Mouse (Mus musculus) liver, embryonic 15.5 days (tissue): ENCODE measurements around the gene Fntb. TPM values are rescaled to one million over a fixed set of nuclear protein-coding genes. Genes with fewer than 3 reads are reported as not detected.

Source experiments
- ATAC-seq: fragments of 200-750 bp; cut with Nextera tagmentation; 2 replicates; pipeline ENCODE4 v1.8.0; 2017; ENCODE audit warnings: moderate number of reproducible peaks, mild to moderate bottlenecking, moderate library complexity; ENCODE audit not compliant: insufficient read depth
- H3K27ac ChIP-seq: fragments of 300-500 bp; sonication (generic); replicated peaks from 2 replicates; pipeline ENCODE4 v1.5.1; 2015; ENCODE audit warnings: mild to moderate bottlenecking, inconsistent platforms
- H3K27me3 ChIP-seq: fragments of 300-500 bp; sonication (generic); 2 replicates; pipeline ENCODE4 v1.6.1; 2015; ENCODE audit warnings: mild to moderate bottlenecking, inconsistent platforms
- H3K36me3 ChIP-seq: fragments of 300-500 bp; sonication (generic); replicated peaks from 2 replicates; pipeline ENCODE4 v1.6.1; 2015; ENCODE audit warnings: moderate library complexity, mild to moderate bottlenecking, inconsistent platforms
- H3K4me1 ChIP-seq: fragments of 300-500 bp; sonication (generic); replicated peaks from 2 replicates; pipeline ENCODE4 v1.6.1; 2015; ENCODE audit warnings: inconsistent platforms
- H3K4me2 ChIP-seq: fragments of 300-500 bp; sonication (generic); 2 replicates; pipeline ENCODE4 v1.6.1; 2015; ENCODE audit warnings: moderate library complexity, mild to moderate bottlenecking, inconsistent platforms
- H3K4me3 ChIP-seq: fragments of 300-500 bp; sonication (generic); replicated peaks from 2 replicates; pipeline ENCODE4 v1.5.1; 2015; ENCODE audit warnings: mild to moderate bottlenecking, inconsistent platforms
- H3K9ac ChIP-seq: fragments of 300-500 bp; sonication (generic); 2 replicates; pipeline ENCODE4 v1.6.1; 2015; ENCODE audit warnings: moderate library complexity, mild to moderate bottlenecking, inconsistent platforms
- H3K9me3 ChIP-seq: fragments of 300-500 bp; sonication (generic); replicated peaks from 2 replicates; pipeline ENCODE4 v1.6.1; 2016; ENCODE audit warnings: inconsistent platforms
- WGBS: fragments of 180-500 bp; shearing (Covaris S2); methylation state at CpG from one replicate; pipeline ENCODE4 v1.1.7; 2015; ENCODE audit warnings: mixed read lengths; ENCODE audit not compliant: insufficient replicate concordance; 5-methylcytosine and 5-hydroxymethylcytosine counted together
- polyA plus RNA-seq: library from polyadenylated mRNA; unstranded; fragments of >200 nt; fragmentation: Nextera tagmentation; extraction: Ambion mirVana; gene quantifications from 2 replicates; pipeline ENCODE4 v1.2.1, GENCODE M21; 2015

The Fntb gene
- polyA plus RNA-seq, 1 experiment from 2014 or later, result 25.2 TPM

DNA sequence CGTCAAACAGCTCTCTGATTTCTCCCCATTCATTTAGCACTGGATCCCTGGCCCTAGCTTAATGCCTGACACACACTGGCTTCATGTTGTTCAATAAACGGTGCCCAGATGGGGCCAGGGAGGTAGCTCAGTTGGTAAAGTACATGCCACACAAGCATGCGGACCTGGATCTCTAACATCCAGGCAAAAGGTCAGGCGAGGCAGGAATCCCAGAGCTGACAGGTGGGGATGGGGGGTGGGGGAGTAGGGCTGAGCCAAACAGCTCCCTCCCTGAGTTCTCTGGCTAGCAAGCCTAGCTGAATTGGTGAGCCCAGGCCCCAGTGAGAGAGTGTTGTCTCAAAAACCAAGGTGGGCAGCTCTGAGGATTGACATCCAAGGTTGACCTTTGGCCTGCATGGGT, 51.8 kb downstream of the Fntb start:
- Histone ChIP-seq H3K4me3 (no peak overlapping the region), H3K4me1 (peaks cover 6% of the 10 kb centered on the region; the same call in 1 of the 2 replicates), H3K27me3 (peaks cover 60% of the 10 kb centered on the region), H3K36me3 (no peaks in the 10 kb centered on the region), H3K9ac (no peak overlapping the region), H3K27ac (no peak overlapping the region), H3K4me2 (no peak overlapping the region), H3K9me3 (no peaks in the 10 kb centered on the region)
- 47% methylated on average over 4 of the region's 4 CpGs for WGBS
- no peak for ATAC-seq

DNA sequence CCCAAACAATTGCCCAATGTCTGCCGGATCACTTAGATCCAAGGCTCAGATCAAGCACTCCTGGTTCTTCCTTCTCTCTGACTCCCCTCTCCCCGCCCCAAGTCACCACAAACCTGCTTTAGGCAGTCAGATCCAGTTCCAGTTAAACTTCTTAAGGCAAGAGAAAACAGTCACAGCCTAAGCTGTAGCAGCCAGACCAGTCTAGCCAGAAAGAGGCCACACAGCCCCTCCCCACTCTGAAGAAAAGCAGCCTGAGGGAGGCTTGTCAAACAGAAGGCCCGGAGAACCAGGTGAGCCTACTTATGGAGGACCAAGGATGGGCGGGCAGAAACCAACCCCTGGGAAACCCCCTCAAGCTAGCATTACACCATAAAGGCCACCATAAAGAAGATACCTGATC, 52.7 kb downstream of the Fntb start:
- H3K36me3 ChIP-seq, result no peaks in the 10 kb centered on the region
- H3K27me3 ChIP-seq, result peaks cover 70% of the 10 kb centered on the region
- peaks cover 9% of the 10 kb centered on the region; the same call in 1 of the 2 replicates for H3K4me1 ChIP-seq
- WGBS, result 50% methylated on average over 4 of the region's 4 CpGs
- H3K4me2 ChIP-seq, result no peak overlapping the region
- H3K9ac ChIP-seq, result no peak overlapping the region
- H3K4me3 ChIP-seq, result no peak overlapping the region
- ATAC-seq, result no peak
- no peaks in the 10 kb centered on the region for H3K9me3 ChIP-seq
- H3K27ac ChIP-seq, result no peak overlapping the region

DNA sequence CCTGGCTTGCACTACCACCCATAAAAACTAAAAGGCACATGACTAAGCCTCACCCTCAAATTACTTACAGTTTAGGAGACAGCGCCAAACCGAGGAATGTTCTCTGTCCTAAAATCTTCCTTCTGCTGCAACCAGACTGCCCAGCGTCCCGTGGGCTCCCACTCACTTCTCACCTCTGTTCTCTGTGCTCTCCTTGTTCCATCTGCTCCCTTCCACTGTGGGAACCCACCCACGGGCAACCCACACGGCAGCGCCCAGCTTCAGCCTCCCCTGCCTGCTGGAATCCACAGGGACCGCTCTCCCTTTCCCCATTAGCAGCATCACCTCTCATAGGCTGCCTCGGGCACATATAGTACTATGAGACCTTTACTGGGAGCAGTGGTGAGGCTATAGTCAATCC, 53.5 kb downstream of the Fntb start:
- no peaks in the 10 kb centered on the region for H3K9me3 ChIP-seq
- H3K27ac ChIP-seq, result no peak overlapping the region
- no peak overlapping the region for H3K4me3 ChIP-seq
- 73% methylated on average over 9 of the region's 9 CpGs for WGBS
- no peaks in the 10 kb centered on the region for H3K36me3 ChIP-seq
- no peak for ATAC-seq
- no peak overlapping the region for H3K9ac ChIP-seq
- H3K27me3 ChIP-seq, result peaks cover 78% of the 10 kb centered on the region
- peaks cover 9% of the 10 kb centered on the region; the same call in 1 of the 2 replicates for H3K4me1 ChIP-seq
- H3K4me2 ChIP-seq, result no peak overlapping the region

DNA sequence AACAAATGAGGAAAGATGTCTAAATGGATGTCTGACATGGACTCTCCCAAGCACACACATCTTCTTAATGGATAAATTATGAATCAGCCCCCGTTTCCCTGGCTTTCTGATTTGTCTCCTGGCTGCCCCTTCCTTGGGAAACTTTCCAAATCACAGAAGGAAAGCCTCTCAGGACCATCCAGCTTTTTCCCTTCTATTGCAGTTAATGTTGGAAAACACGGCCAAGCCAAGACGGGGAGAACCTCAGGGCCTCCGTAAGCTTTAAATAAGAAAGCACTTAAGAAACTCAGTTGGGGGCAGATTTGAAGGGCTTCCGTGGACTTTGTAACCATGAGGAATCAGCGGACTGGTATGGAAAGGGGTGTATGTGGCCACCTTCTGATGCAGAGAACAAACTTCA, 54.4 kb downstream of the Fntb start:
- 68% methylated on average over 6 of the region's 6 CpGs for WGBS
- H3K9me3 ChIP-seq, result no peaks in the 10 kb centered on the region
- no peaks in the 10 kb centered on the region for H3K36me3 ChIP-seq
- peaks cover 9% of the 10 kb centered on the region; the same call in 1 of the 2 replicates for H3K4me1 ChIP-seq
- H3K4me2 ChIP-seq, result no peak overlapping the region
- no peak for ATAC-seq
- H3K27ac ChIP-seq, result no peak overlapping the region
- H3K27me3 ChIP-seq, result peaks cover 83% of the 10 kb centered on the region
- no peak overlapping the region for H3K9ac ChIP-seq
- no peak overlapping the region for H3K4me3 ChIP-seq

DNA sequence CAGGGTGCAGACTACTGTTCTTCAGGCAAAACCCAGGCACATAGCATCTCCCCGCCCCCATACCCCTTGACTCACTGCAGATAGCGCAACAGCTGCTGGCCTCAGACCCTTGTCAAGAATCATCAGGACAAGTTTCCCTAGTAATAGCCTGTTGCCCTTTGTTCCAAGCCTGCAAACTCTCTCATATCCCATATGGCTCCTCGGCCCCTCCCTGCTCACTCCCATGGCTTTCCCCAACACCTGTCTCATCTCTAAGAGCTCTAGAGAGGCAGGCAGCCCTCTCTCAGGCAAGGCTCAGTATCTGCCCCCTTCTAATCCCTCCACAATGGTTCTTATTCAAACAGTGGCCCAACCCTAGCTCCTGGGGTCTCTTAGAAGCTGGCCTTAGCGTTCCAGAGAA, 55.2 kb downstream of the Fntb start:
- Histone ChIP-seq H3K27me3 (peaks cover 87% of the 10 kb centered on the region), H3K9me3 (no peaks in the 10 kb centered on the region), H3K27ac (no peak overlapping the region), H3K4me1 (peaks cover 9% of the 10 kb centered on the region; the same call in 1 of the 2 replicates), H3K9ac (no peak overlapping the region), H3K4me2 (no peak overlapping the region), H3K36me3 (no peaks in the 10 kb centered on the region), H3K4me3 (no peak overlapping the region)
- WGBS, result 45% methylated on average over 4 of the region's 4 CpGs
- no peak for ATAC-seq

DNA sequence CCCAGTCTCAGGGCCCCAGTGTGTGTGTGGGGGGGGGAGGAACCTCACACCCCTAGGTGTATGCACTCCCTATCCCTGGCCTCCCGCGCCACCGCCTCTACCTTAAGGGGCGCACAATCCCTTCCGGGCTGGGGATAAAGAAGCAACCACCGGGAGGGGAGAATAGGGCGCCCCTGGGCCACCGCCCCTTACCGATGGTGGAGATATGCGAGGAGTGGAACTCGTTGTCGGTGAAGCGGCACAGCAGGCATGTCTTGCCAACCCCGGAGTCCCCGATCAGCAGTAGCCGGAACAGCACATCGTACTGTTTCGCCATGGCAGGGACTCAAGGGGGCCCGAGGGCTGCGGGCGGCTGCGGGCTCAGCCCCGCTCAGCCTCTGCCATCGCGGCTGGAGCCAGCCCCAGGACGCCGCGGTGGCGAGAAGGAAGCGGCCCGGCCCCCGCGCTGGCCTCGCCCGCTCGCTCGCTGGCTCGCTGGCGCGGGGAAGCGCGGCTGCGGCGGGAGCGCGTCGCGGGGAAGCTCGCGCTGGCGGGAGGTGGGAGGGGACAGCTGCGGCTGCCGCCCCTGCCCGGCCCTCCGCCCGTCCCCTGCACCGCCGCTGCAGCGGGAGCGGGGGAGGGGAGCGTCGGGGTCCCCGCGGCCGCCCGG, 56.7 kb downstream of the Fntb start:
- Histone ChIP-seq H3K4me1 (peaks cover 9% of the 10 kb centered on the region; the same call in 1 of the 2 replicates), H3K4me2 (peak overlapping the region; percentile 75), H3K27ac (no peak overlapping the region), H3K9ac (0 out of 2 replicates have a peak overlapping the region, but pooled peaks have one; percentile 18), H3K36me3 (no peaks in the 10 kb centered on the region), H3K4me3 (peak overlapping the region; percentile 54), H3K27me3 (peaks cover 95% of the 10 kb centered on the region), H3K9me3 (no peaks in the 10 kb centered on the region)
- ATAC-seq, result no peak
- WGBS, result 2% methylated on average over 63 of the region's 66 CpGs

DNA sequence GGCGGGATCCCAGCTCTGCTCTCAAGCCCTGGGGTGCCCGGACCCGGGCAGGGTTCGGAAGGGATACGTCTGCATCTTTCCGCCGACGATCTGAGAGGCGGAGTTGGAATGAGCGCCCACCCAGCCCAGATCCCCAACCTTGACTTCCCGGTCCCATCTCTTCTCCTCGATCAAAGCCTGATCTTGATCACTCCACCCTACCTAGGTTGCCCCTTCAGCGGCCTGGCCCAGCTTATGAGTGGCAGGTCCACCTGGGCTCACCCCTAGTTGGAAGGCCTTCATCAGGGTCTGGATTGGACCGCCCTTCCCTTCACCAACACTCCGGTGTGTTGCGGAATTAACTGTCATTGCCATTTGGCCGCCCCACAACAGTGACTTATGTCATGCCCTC, 57.3 kb downstream of the Fntb start, which contains the start of gene Rab15:
TSS of gene Rab15 (minus strand) at position 258 of the 391 bp plus-strand sequence.
- H3K9me3 ChIP-seq, result no peaks in the 10 kb centered on the region
- H3K36me3 ChIP-seq, result no peaks in the 10 kb centered on the region
- peak within 1 kb of the TSS; percentile 54 for H3K4me3 ChIP-seq
- WGBS, result 6% methylated on average over 17 of the region's 17 CpGs
- H3K9ac ChIP-seq, result 0 out of 2 replicates have a peak within 1 kb of the TSS, but pooled peaks have one; percentile 18
- H3K4me1 ChIP-seq, result peaks cover 9% of the 10 kb centered on the region; the same call in 1 of the 2 replicates
- H3K27me3 ChIP-seq, result peaks cover 94% of the 10 kb centered on the region
- no peak within 1 kb of the TSS for H3K27ac ChIP-seq
- H3K4me2 ChIP-seq, result peak within 1 kb of the TSS; percentile 75
- ATAC-seq, result no peak

DNA sequence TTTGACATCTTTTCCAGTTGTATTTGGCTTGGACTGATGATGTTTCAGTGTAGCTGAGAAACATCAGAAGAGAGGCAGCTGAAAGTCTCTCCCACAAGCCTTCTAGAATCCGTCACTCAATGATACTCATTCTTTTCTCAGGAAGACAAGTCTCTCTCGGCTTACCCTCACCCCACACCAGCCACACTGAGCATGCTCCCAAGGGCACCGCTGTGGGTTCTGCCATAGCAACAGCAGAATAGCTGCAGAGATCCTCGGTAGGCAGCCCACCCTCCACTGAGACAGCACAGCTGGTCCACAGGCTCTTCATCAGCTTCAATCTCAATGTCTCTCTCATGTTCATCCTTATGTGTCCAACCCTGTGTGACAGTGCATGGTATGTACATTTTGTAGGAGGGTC, 59.9 kb downstream of the Fntb start:
- no peak overlapping the region for H3K4me2 ChIP-seq
- H3K27ac ChIP-seq, result no peak overlapping the region
- H3K9ac ChIP-seq, result no peak overlapping the region
- peaks cover 70% of the 10 kb centered on the region for H3K27me3 ChIP-seq
- no peaks in the 10 kb centered on the region for H3K9me3 ChIP-seq
- H3K4me3 ChIP-seq, result no peak overlapping the region
- ATAC-seq, result no peak
- WGBS, result 68% methylated on average over 4 of the region's 4 CpGs
- H3K4me1 ChIP-seq, result peaks cover 9% of the 10 kb centered on the region; the same call in 1 of the 2 replicates
- no peaks in the 10 kb centered on the region for H3K36me3 ChIP-seq

DNA sequence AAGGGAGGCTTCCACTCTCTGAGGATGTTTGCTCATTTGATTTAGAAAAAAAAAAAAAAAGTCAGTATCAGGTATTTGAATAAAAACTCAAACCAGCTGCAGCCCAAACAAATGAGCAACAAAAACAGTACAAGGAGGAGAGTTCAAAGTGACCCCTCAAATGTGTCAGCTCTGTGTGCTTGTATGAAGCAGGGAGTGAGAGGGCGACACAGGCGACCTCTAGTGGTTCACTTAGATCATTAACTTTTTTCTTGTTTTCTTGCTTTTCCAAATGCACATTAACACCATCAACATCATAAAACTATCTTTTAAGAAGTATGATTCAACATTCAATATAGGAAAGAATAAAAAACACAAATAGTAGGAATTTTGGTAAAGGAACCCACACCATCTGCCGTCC, 67.3 kb downstream of the Fntb start:
- Histone ChIP-seq H3K9ac (no peak overlapping the region), H3K4me2 (no peak overlapping the region), H3K27me3 (peaks cover 12% of the 10 kb centered on the region), H3K27ac (no peak overlapping the region), H3K4me1 (peaks cover 3% of the 10 kb centered on the region; the same call in 1 of the 2 replicates), H3K36me3 (no peaks in the 10 kb centered on the region), H3K4me3 (no peak overlapping the region), H3K9me3 (no peaks in the 10 kb centered on the region)
- ATAC-seq, result no peak
- WGBS, result 4% methylated on average over 3 of the region's 3 CpGs

DNA sequence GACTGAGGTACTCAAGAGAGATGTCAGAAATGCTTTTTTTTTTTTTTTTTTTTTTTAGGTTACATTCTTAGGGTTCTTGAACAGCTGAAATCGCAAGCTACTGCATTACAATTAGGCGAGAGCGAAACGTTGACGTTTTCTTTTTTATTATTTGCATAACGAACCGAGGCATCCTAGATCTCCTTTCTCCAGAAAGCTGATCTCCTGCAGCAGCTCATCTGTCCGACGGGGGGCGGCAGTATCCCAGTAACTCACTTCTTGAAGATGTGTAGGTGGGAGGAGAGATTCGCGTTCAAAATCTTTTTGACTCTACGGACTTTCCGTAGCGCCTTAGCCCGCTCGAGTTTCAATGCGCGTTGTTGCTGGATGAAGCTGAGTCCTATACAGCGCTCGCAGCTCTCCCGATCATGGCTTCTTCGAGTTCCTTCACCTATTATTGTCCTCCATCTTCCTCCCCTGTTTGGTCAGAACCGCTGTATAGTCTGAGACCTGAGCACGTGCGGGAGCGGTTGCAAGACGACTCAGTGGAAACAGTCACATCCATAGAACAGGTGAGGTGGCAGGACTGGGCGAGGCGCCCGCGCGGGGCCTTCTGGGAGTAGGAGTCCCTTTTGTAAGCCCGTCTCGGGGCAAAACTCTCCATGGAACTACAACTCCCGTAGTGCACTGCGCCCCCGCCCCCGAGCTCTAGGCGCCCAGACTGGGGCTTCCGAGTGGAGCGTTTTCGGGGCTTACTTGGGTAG, 71.9 kb downstream of the Fntb start:
- peaks cover 18% of the 10 kb centered on the region for H3K4me1 ChIP-seq
- peak overlapping the region; percentile 76 for H3K4me3 ChIP-seq
- ATAC-seq, result peak; percentile 99
- H3K27ac ChIP-seq, result peak overlapping the region; percentile 71
- under 1% methylated on average over 43 of the region's 43 CpGs for WGBS
- peak overlapping the region; percentile 74 for H3K4me2 ChIP-seq
- peaks cover 12% of the 10 kb centered on the region for H3K27me3 ChIP-seq
- H3K9me3 ChIP-seq, result no peaks in the 10 kb centered on the region
- H3K9ac ChIP-seq, result peak overlapping the region; percentile 70
- H3K36me3 ChIP-seq, result no peaks in the 10 kb centered on the region

DNA sequence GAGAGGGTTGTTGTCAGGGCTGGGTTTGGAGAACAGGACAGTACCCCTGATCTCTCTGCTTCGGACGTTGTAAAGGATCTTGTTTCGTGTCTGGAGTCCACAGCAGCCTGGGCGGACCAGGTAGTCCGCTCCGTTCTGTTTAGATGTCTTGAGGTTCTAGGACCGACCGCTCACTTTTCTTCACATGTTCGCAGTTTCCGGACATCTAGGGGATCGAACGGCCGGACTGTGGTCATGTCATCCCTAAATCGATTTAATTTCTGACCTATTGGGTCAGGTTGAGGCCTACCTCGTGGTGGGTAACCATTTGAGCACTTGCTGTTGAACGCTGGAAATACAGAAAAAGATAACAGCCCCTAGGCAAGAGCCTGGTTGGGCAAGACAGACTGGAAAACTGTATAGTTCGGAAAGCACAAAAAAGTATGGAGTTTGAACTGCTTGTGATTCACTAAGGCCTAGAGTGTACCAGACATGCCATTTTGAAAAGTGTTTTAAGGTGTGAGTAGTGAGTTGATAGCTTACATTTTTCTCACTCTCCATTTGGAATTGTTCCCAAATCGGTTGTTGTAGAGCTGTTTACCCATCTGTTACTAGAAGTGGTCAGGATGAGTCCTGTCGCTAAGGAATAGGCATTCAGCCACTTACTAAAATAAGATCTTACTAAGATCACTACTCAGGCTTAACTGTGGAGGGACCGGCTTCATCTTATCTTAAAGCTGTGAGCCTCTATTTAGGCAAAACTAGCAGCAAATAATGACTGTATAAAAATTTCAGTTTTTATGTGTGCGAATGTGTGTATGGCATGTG, 72.7 kb downstream of the Fntb start:
- H3K36me3 ChIP-seq, result no peaks in the 10 kb centered on the region
- peak overlapping the region; percentile 71 for H3K27ac ChIP-seq
- WGBS, result 6% methylated on average over 21 of the region's 21 CpGs

More for the DNA sequence above, 72.7 kb downstream of the Fntb start:
- peak; percentile 32 for ATAC-seq
- peak overlapping the region; percentile 70 for H3K9ac ChIP-seq
- no peaks in the 10 kb centered on the region for H3K9me3 ChIP-seq
- H3K4me2 ChIP-seq, result peak overlapping the region; percentile 74
- peak overlapping the region; percentile 76 for H3K4me3 ChIP-seq
- peaks cover 11% of the 10 kb centered on the region for H3K27me3 ChIP-seq
- peaks cover 18% of the 10 kb centered on the region for H3K4me1 ChIP-seq
